21 mouse cellular contexts compared by ENCODE assay signal in genomic region chr9:21428178-21428577, GRCm38 (mm10). TPM values are rescaled to one million over a fixed set of nuclear protein-coding genes. Genes with fewer than 3 reads are reported as not detected.
DNase-seq lines count a peak whose midpoint lies in the region; ATAC-seq and TF ChIP-seq lines count a peak whose summit lies in the region.
"Had no signal": no experiment of that assay in that cellular context is flagged by ENCODE, and none has a peak within 500 bp of the region (broad histone marks: within the 10 kb centered on the region; RNA-seq: fewer than 3 reads in every experiment).

No protein-coding gene starts in this region.

- no peak for TF ChIP-seq CTCF in heart, adult 2 months (IDR thresholded peaks at IDR 0.05)
- TF ChIP-seq CTCF in intestine, postnatal 0 days (IDR thresholded peaks at IDR 0.05; ENCODE audit: low read depth), result no peak
- no peak for TF ChIP-seq CTCF in midbrain, postnatal 0 days (IDR thresholded peaks at IDR 0.05)

- ATAC-seq in intestine, postnatal 0 days, result no peak
- ATAC-seq in intestine, embryonic 15.5 days, result no peak
- no peak for ATAC-seq in midbrain, postnatal 0 days (ENCODE audit: low FRiP score)
- no peak for ATAC-seq in midbrain, embryonic 13.5 days
- ATAC-seq: forebrain, embryonic 16.5 days; midbrain, embryonic 16.5 days had no signal

- H3K79me2 ChIP-seq in heart, adult 2 months (replicated peaks; ENCODE audit: control insufficient read depth, insufficient read depth, low read length), result peaks cover 9% of the 10 kb centered on the region
- peaks cover 83% of the 10 kb centered on the region for H3K79me2 ChIP-seq in myocyte (ENCODE audit: control insufficient read depth, insufficient read depth)

- 66% methylated on average over 6 of the region's 6 CpGs for WGBS in heart, adult 2 months
- 72% methylated on average over 6 of the region's 6 CpGs for WGBS in intestine, postnatal 0 days
- WGBS in intestine, embryonic 15.5 days, result 84% methylated on average over 6 of the region's 6 CpGs
- 90% methylated on average over 6 of the region's 6 CpGs for WGBS in midbrain, postnatal 0 days
- 86% methylated on average over 6 of the region's 6 CpGs for WGBS in midbrain, embryonic 13.5 days

- H3K27me3 ChIP-seq in heart, adult 2 months (ENCODE audit: control insufficient read depth, insufficient read depth, low read length), result no peaks in the 10 kb centered on the region
- H3K27me3 ChIP-seq in intestine, postnatal 0 days (replicated peaks; ENCODE audit: control insufficient read depth, insufficient read depth, low read length), result no peaks in the 10 kb centered on the region
- H3K27me3 ChIP-seq in intestine, embryonic 15.5 days (replicated peaks), result no peaks in the 10 kb centered on the region
- no peaks in the 10 kb centered on the region for H3K27me3 ChIP-seq in midbrain, postnatal 0 days (ENCODE audit: insufficient read depth, low read length)
- no peaks in the 10 kb centered on the region for H3K27me3 ChIP-seq in midbrain, embryonic 13.5 days
- no peaks in the 10 kb centered on the region for H3K27me3 ChIP-seq in myocyte (ENCODE audit: control insufficient read depth, insufficient read depth, insufficient read length)
- H3K27me3 ChIP-seq: CH12.LX; liver, embryonic 15.5 days; lung, embryonic 15.5 days had no signal

- DNase-seq in heart, adult 2 months, result no peak
- DNase-seq in heart, adult 18-20 months, result no peak
- no peak for DNase-seq in midbrain, postnatal 0 days (ENCODE audit: low spot score)
- no peak for DNase-seq in spleen, postnatal 4 days (ENCODE audit: low spot score in 2 of 2)
- DNase-seq: B cell, adult 2 months; retina, postnatal 1 day; right cerebral cortex, postnatal 25 days; spleen, adult 18-20 months had no signal

- H3K9ac ChIP-seq in heart, adult 2 months (ENCODE audit: low read depth, low read length), result no peak overlapping the region
- H3K9ac ChIP-seq in intestine, postnatal 0 days (ENCODE audit: low read depth, low read length), result no peak overlapping the region
- H3K9ac ChIP-seq in intestine, embryonic 15.5 days, result no peak overlapping the region
- 0 out of 2 replicates have a peak overlapping the region, but pooled peaks have one; percentile 8 for H3K9ac ChIP-seq in midbrain, postnatal 0 days (replicated peaks; ENCODE audit: low read length, poor library complexity, severe bottlenecking)
- no peak overlapping the region for H3K9ac ChIP-seq in midbrain, embryonic 13.5 days (replicated peaks)
- H3K9ac ChIP-seq: liver, embryonic 15.5 days; lung, embryonic 15.5 days had no signal

- H3K4me2 ChIP-seq in intestine, postnatal 0 days (replicated peaks; ENCODE audit: low read depth), result no peak overlapping the region
- no peak overlapping the region for H3K4me2 ChIP-seq in intestine, embryonic 15.5 days (replicated peaks)
- no peak overlapping the region for H3K4me2 ChIP-seq in midbrain, postnatal 0 days (ENCODE audit: low read depth, low read length, poor library complexity, severe bottlenecking)
- no peak overlapping the region for H3K4me2 ChIP-seq in midbrain, embryonic 13.5 days (replicated peaks)
- H3K4me2 ChIP-seq in myocyte (ENCODE audit: low read depth), result peak overlapping the region; percentile 76
- H3K4me2 ChIP-seq: liver, embryonic 15.5 days; lung, embryonic 15.5 days had no signal

- no peaks in the 10 kb centered on the region for H3K9me3 ChIP-seq in intestine, postnatal 0 days (ENCODE audit: control insufficient read depth)
- no peaks in the 10 kb centered on the region for H3K9me3 ChIP-seq in intestine, embryonic 15.5 days
- H3K9me3 ChIP-seq in midbrain, postnatal 0 days (ENCODE audit: low read length), result no peaks in the 10 kb centered on the region
- H3K9me3 ChIP-seq in midbrain, embryonic 13.5 days, result no peaks in the 10 kb centered on the region
- H3K9me3 ChIP-seq: forebrain, embryonic 10.5 days; G1E; hindbrain, embryonic 10.5 days; liver, embryonic 15.5 days; lung, embryonic 15.5 days had no signal

- TF ChIP-seq POLR2A in heart, adult 2 months (IDR thresholded peaks at IDR 0.05; ENCODE audit: insufficient read depth, low read depth, low read length), result no peak
- TF ChIP-seq POLR2A in myocyte (IDR thresholded peaks at IDR 0.05; ENCODE audit: insufficient read length, low read depth), result no peak

- H3K4me3 ChIP-seq in heart, adult 2 months, result no peak overlapping the region
- H3K4me3 ChIP-seq in intestine, postnatal 0 days (ENCODE audit: low read depth, low read length), result no peak overlapping the region
- H3K4me3 ChIP-seq in intestine, embryonic 15.5 days (replicated peaks), result no peak overlapping the region
- H3K4me3 ChIP-seq in midbrain, postnatal 0 days (ENCODE audit: low read depth, low read length), result no peak overlapping the region
- H3K4me3 ChIP-seq in midbrain, embryonic 13.5 days (replicated peaks), result no peak overlapping the region
- no peak overlapping the region for H3K4me3 ChIP-seq in myocyte
- H3K4me3 ChIP-seq: forebrain, embryonic 10.5 days; hindbrain, embryonic 10.5 days; liver, embryonic 15.5 days; lung, embryonic 15.5 days had no signal

- H3ac ChIP-seq in myocyte (ENCODE audit: control insufficient read depth, insufficient read length), result no peak overlapping the region

- no peak for TF ChIP-seq EP300 in heart, adult 2 months (IDR thresholded peaks at IDR 0.05; ENCODE audit: insufficient read depth, low read depth, low read length)

- H3K27ac ChIP-seq in heart, adult 2 months, result peak overlapping the region; percentile 52
- H3K27ac ChIP-seq in intestine, postnatal 0 days (ENCODE audit: low read depth, low read length), result peak overlapping the region; percentile 57
- H3K27ac ChIP-seq in intestine, embryonic 15.5 days, result no peak overlapping the region
- H3K27ac ChIP-seq in midbrain, postnatal 0 days (ENCODE audit: low read depth, low read length), result no peak overlapping the region
- no peak overlapping the region for H3K27ac ChIP-seq in midbrain, embryonic 13.5 days
- H3K27ac ChIP-seq: forebrain, embryonic 10.5 days; hindbrain, embryonic 10.5 days; kidney, postnatal 0 days; liver, embryonic 15.5 days; lung, embryonic 15.5 days had no signal

- peaks cover 32% of the 10 kb centered on the region for H3K4me1 ChIP-seq in heart, adult 2 months (ENCODE audit: control insufficient read depth, insufficient read depth, low read length)
- peaks cover 8% of the 10 kb centered on the region; the same call in 1 of the 2 replicates for H3K4me1 ChIP-seq in intestine, postnatal 0 days (replicated peaks; ENCODE audit: control insufficient read depth, insufficient read depth, low read length)
- peaks cover 10% of the 10 kb centered on the region for H3K4me1 ChIP-seq in intestine, embryonic 15.5 days (replicated peaks)
- H3K4me1 ChIP-seq in midbrain, postnatal 0 days (ENCODE audit: insufficient read depth, low read length), result peaks cover 14% of the 10 kb centered on the region
- peaks cover 33% of the 10 kb centered on the region for H3K4me1 ChIP-seq in midbrain, embryonic 13.5 days (replicated peaks)

- H3K36me3 ChIP-seq in heart, adult 2 months (ENCODE audit: control insufficient read depth, insufficient read depth, low read length), result peaks cover 11% of the 10 kb centered on the region
- H3K36me3 ChIP-seq in intestine, postnatal 0 days (ENCODE audit: control insufficient read depth, insufficient read depth), result peaks cover 4% of the 10 kb centered on the region; the same call in 1 of the 2 replicates
- no peaks in the 10 kb centered on the region for H3K36me3 ChIP-seq in intestine, embryonic 15.5 days
- no peaks in the 10 kb centered on the region for H3K36me3 ChIP-seq in midbrain, postnatal 0 days (ENCODE audit: insufficient read depth, low read length)
- no peaks in the 10 kb centered on the region for H3K36me3 ChIP-seq in midbrain, embryonic 13.5 days
- no peaks in the 10 kb centered on the region for H3K36me3 ChIP-seq in myocyte (ENCODE audit: control insufficient read depth, insufficient read depth)
- H3K36me3 ChIP-seq: lung, embryonic 15.5 days had no signal

- intact Hi-C loops in heart, adult 2 months (cut with DNase I), result no loop called here

TF ChIP-seq in myocyte, 11 proteins besides CTCF, POLR2A, EP300 and RAD21 (continues in another document):
- TF ChIP-seq MYOD1 (IDR thresholded peaks at IDR 0.05; ENCODE audit: control insufficient read depth in 1 of 3, insufficient read length in 2 of 3, low read depth in 2 of 3), result no peak
- TF ChIP-seq TCF12 (IDR thresholded peaks at IDR 0.05; ENCODE audit: insufficient read depth, poor library complexity, severe bottlenecking), result no peak
- TF ChIP-seq REST (IDR thresholded peaks at IDR 0.05; ENCODE audit: insufficient read depth, insufficient read length), result no peak
- TF ChIP-seq E2F4 (IDR thresholded peaks at IDR 0.05; ENCODE audit: insufficient read depth), result no peak
- no peak for TF ChIP-seq POLR2AphosphoS2 (IDR thresholded peaks at IDR 0.05; ENCODE audit: insufficient read length, low read depth)
- TF ChIP-seq SRF (IDR thresholded peaks at IDR 0.05; ENCODE audit: control insufficient read depth, insufficient read length, low read depth), result no peak
- TF ChIP-seq MAX (IDR thresholded peaks at IDR 0.05; ENCODE audit: low read depth), result no peak
- no peak for TF ChIP-seq TCF3 (IDR thresholded peaks at IDR 0.05; ENCODE audit: insufficient read length, low read depth)
- TF ChIP-seq CEBPB (IDR thresholded peaks at IDR 0.05; ENCODE audit: insufficient read depth, poor library complexity, severe bottlenecking), result no peak
- TF ChIP-seq USF1 (IDR thresholded peaks at IDR 0.05; ENCODE audit: low read depth), result no peak

RNA-seq across cellular contexts. Expression of gene Dnm2, which starts 3.5 kb away (rescaled TPM):
- 10 to 100 TPM; 63.9 to 64.8 TPM for total RNA-seq in heart, adult 2 months (2021)
- 52.1 and 68.2 TPM in 2 replicates for polyA plus RNA-seq in heart, adult 2 months (2012; rRNA removed)
- 10 to 100 TPM; 58.1 to 65.1 TPM for total RNA-seq in heart, adult 18-20 months (2021)
- 69.6 and 74.7 TPM in 2 replicates for polyA plus RNA-seq in intestine, postnatal 0 days (2015; fragmentation: Nextera tagmentation; extraction: Ambion mirVana)
- 70.6 and 75.7 TPM in 2 replicates for polyA plus RNA-seq in intestine, embryonic 15.5 days (2015; fragmentation: Nextera tagmentation; extraction: Ambion mirVana)
- total RNA-seq in midbrain, postnatal 0 days (2014; rRNA removed), result 67.8 and 69.2 TPM in 2 replicates
- 52.8 and 59.2 TPM in 2 replicates for polyA plus RNA-seq in midbrain, postnatal 0 days (2015; fragmentation: Nextera tagmentation; extraction: Ambion mirVana)
- polyA plus RNA-seq in midbrain, embryonic 13.5 days (2015; fragmentation: Nextera tagmentation; extraction: Ambion mirVana), result 66.9 and 71.8 TPM in 2 replicates
- 157 TPM for polyA plus RNA-seq in myocyte (2012; fragmentation: generic; extraction: Trizol)

RNA-seq across cellular contexts. Expression of gene Qtrt1, which starts 16.5 kb away (rescaled TPM):
- 1 to 10 TPM; 8.3 to 8.5 TPM for total RNA-seq in heart, adult 2 months (2021)
- 19.2 and 20.8 TPM in 2 replicates for polyA plus RNA-seq in heart, adult 2 months (2012; rRNA removed)
- 10 to 100 TPM in 1 of 2 experiments, 1 to 10 TPM in 1; 7.7 to 11.3 TPM for total RNA-seq in heart, adult 18-20 months (2021)
- polyA plus RNA-seq in intestine, postnatal 0 days (2015; fragmentation: Nextera tagmentation; extraction: Ambion mirVana), result 16.9 and 17.9 TPM in 2 replicates
- polyA plus RNA-seq in intestine, embryonic 15.5 days (2015; fragmentation: Nextera tagmentation; extraction: Ambion mirVana), result 57.0 and 60.5 TPM in 2 replicates
- total RNA-seq in midbrain, postnatal 0 days (2014; rRNA removed), result 37.3 and 41.0 TPM in 2 replicates
- polyA plus RNA-seq in midbrain, postnatal 0 days (2015; fragmentation: Nextera tagmentation; extraction: Ambion mirVana), result 42.0 and 42.7 TPM in 2 replicates
- polyA plus RNA-seq in midbrain, embryonic 13.5 days (2015; fragmentation: Nextera tagmentation; extraction: Ambion mirVana), result 52.3 and 53.0 TPM in 2 replicates
- polyA plus RNA-seq in myocyte (2012; fragmentation: generic; extraction: Trizol), result 55.3 TPM

Comparison
In these comparisons a context has a peak if more than half of its experiments do, and no peak if none do; other contexts are left out.
1. H3K27ac ChIP-seq: peak in heart, adult 2 months (single experiment) and intestine, postnatal 0 days (single experiment); none in intestine, embryonic 15.5 days (single experiment), midbrain, postnatal 0 days (single experiment) and midbrain, embryonic 13.5 days (single experiment).